Mouse (Mus musculus) mesoderm, embryonic 11.5 days (tissue): ENCODE measurements around the gene Lim2.

Experiments used
- DNase-seq: peaks from one replicate; pipeline ENCODE4 v3.0.0-alpha.2; 2012; ENCODE audit warnings: low read depth, low spot score

The Lim2 gene

GRCm38 (mm10) chr7:43443917-43444293 lies 16.4 kb downstream of the Lim2 start, which contains the start of the genes Etfb and Gm45233:
Etfb (plus strand) TSS chr7:43444083.
Gm45233 (plus strand) TSS chr7:43444128.
- DNase-seq = peak; percentile 97

GRCm38 (mm10) chr7:43447801-43448200 lies 20.3 kb downstream of the Lim2 start:
- no peak for DNase-seq

GRCm38 (mm10) chr7:43448246-43448645 lies 20.8 kb downstream of the Lim2 start:
- no peak for DNase-seq

DNA sequence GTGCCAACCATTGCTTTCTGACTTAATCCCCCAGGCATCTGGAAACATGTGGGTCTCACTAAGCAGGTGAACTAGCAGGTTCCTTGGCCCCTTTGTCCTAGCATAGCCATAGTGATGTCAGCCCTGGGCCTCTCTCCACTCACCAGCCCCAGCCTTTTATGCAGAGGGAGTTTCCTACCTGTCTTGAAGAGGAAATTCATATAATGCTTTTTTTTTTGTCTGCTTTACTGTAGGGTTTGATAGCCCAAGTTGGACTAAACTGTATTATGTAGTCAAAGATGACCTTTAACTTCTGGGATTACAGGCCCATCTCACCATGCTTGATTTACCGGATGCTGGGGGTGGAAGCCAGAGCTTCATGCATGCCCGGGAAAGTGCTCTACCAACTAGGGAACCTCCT lies 22.3 kb downstream of the Lim2 start:
- DNase-seq = no peak

GRCm38 (mm10) chr7:43451726-43452125 lies 24.3 kb downstream of the Lim2 start:
- no peak for DNase-seq

- no peak for DNase-seq
These were observed 25.1 kb downstream of the Lim2 start for GRCm38 (mm10) chr7:43452609-43453008.

- DNase-seq = no peak
These were observed 26.3 kb downstream of the Lim2 start for GRCm38 (mm10) chr7:43453599-43454355.

DNA sequence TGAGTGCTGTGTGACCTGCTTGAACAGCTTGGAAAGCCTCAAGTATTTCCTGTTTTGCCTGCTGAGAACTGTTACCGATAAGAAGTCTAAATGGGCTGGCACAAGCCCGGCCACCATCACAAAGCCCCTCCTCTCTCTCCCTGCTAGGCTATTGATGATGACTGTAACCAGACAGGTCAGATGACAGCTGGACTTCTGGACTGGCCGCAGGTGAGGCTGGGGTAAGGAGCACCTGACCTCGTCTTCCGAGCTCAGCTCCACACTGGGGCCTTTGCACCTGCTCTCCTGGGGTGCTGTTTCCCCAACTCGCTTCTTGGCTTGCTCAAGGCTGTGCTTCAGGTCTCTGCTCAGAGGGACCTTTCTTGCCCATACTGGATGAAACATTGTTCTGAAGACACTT lies 26.9 kb downstream of the Lim2 start:
- DNase-seq = no peak

DNA sequence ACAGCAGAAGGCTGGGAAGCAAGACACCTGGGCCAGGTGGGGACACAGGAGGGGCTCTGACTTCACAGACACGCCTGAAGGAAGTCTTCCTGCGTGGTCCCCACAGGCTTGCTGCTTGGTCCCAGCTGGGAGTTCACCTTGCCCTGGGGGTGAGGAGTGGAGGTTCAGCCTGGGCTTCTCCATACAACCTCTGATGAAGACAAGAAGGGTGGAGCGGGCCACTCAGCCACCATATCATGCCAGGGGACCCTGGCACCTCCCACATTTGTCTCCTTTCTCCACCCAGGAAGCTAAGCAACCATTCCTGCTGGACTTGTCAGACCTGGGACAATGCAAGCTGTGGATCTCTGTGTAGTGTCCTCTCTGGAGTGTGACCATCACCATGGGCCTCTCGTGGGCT lies 35.4 kb downstream of the Lim2 start, which contains the start of gene Vsig10l:
Vsig10l (plus strand) TSS at position 301 of the 400 bp plus-strand sequence.
- DNase-seq = no peak

DNA sequence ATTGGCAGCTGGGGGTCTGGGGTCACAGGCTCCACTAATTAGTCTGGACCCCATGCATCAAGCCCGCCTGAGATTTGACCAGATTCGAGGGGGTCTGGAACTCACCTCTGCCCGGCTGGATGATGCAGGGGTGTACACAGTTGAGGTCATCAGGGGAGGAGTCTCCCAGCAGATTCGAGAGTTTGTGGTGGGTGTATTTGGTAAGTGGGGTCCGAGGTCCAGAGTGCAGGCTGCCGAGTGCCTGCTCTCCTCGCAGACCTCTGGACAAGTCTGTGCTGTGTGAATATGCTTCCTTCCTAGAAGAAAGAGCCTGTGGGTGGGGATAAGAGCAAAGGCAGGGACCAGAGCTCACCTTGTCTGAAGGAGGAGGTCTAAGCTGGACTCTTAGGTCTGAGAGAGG lies 36.5 kb downstream of the Lim2 start:
- DNase-seq = no peak

DNA sequence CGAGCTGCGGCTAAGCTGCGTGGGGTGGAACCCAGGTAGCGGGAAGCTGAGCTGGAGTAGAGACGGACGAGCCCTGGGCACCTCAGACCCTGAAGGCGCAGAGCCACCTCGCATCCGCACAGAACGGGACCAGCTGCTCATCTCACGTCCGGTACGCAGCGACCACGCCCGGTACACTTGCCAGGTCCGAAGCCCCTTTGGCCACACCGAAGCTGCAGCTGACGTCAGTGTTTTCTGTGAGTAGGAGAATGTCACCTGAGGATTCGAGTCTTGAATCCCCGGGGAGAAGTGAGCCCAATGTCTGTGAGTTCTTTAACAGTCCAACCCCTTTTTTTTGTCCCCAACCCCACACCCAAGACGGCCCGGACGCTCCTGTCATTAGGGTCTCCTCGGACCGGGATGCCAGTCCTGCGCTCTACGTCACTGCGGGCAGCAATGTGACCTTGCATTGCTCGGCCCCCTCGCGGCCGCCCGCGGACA lies 37.4 kb downstream of the Lim2 start:
- peak; percentile 13 for DNase-seq

DNA sequence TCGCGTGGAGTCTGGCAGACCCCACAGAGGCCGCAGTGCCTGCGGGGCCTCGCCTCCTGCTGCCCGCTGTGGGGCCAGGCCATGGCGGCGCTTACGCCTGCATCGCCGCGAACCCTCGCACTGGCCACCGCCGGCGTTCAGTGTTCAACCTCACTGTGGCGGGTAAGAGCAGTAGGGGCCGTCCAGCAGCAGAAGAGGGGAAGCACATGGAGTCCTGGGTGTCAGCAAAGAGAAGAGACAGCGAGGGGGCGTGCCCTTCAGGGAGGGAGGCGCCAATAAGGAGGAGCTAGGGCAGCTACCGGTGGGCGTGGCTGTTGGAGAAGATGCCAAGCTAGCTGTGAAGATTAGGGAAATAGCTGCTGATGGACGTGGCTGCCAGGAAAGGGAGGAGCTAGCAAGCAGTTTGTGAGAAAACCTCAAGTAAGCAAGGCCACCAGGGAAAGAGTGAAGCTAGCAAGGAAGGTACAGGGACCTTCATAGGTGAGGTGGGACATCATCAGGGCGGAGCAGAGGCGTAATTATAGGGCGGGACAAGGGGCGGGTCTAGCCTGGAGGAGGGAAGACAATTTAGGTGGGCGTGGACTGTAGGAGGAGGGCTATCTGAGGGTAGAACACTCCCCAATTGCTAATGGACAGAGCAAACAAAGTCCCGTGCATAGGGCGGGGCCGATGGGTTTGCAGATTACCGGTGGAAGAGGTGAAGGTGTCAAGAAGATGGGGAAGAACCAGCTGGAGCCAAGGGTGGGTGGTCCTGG lies 38.1 kb downstream of the Lim2 start:
- peak; percentile 84 for DNase-seq

DNA sequence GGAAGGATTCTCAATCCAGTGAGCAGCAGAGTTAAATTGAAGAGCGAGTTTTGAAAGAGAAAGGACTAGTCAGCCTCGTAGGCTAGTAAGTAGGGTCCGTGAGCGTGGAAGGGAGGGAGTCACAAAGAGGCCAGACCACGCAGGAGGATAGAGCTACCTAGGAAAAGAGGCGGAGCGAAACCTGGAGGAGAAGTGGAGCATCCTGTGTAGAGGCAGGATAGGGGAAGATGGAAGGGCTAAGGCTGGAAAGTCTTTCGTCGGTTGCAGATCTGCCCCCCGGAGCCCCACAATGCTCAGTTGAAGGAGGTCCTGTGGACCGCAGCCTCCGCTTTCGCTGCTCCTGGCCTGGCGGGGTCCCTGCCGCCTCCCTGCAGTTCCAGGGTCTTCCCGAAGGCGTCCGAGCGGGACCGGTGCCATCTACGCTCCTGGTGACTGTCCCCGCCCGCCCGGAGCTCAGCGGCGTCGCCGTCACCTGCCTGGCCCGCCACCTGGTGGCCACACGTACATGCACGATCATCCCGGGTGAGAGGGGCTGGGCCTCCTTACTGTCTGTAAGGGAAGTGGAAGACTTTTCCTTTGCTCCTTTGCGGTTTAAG lies 38.7 kb downstream of the Lim2 start:
- DNase-seq = peak; percentile 83

DNA sequence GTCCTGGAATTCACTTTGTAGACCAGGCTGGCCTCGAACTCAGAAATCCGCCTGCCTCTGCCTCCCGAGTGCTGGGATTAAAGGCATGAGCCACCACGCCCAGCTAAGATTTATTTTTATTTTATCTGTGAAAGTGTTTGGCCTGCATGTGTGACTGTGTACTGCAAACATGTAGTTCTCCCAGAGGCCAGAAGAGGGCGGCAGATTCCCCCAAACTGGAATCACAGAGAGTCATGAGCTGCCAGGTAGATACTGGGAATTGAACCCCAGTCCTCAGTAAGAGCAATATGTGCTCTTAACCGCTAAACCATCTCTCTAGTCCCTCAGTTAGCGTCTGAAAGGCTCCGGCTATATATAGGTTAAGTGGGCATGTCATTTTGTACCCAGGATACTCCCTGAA lies 42.9 kb downstream of the Lim2 start:
- peak; percentile 55 for DNase-seq

GRCm38 (mm10) chr7:43475706-43476105 lies 48.2 kb downstream of the Lim2 start:
- DNase-seq = no peak

DNA sequence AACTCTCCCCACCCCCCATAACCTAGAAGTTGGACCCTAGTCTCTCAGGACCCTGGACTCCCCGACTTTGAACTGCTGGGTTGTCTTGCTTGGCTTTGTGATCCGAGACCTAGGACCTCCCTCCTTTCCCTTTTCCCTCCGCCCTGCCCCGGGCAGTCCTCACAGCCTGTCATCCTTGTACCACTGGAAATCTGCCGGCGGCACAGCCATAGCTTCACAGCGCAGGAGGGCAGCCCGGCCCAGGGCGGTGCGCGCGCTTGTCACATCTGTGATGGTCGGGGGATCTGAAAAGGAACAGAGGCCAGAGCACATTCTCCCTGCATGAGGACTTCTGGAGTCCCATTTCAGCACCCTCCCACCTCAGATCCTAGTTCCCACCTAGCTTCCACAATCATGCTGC lies 48.9 kb downstream of the Lim2 start:
- DNase-seq = peak; percentile 19

DNA sequence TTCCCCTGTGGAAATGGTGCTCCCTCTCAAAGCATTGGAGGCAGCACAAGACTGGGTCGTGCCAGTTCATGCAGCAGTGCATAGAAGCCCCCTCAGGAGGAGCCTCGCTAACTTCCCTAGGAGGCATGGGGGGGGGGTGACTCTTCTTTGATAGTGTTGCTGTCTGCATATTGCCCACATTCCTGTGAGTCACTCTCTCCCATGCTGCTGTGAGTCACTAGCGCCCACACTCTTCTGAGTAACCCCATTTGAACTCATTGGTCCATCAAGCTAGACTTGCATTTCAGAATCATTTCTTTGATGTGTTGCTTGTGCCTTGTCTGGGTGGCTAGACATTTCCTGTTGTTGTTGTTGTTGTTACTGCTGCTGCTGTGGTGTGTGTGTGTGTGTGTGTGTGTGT lies 53.7 kb downstream of the Lim2 start:
- no peak for DNase-seq

DNA sequence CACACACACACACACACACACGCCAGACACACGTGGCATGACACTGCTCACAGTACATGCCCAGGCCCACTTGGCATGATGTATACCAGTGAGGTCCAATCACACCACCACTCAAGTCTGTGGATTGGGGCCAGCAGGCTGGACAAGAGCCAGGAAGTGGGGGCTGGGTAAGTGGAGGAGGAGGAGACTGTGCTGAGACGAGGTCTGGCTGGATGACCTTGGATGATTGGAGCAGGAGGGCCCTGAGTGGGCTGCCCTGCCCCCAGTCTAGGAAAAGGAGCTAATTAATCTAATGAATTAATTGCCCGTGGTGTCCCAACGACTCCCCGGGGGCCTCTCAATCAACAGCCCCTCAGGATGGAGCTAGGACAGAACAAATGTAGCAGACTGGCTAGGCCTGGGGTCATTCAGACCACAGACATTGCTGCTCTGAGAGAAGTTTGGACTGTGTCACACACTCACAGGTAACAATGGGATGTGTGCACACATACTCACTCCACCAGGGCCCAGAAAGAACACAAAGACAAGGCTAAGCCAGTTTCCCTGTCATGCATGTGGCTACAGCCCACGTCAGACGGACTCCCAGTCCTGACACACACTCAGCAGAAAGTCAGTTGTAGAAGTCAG lies 54.7 kb downstream of the Lim2 start:
- DNase-seq = peak; percentile 34

GRCm38 (mm10) chr7:43483236-43483635 lies 55.8 kb downstream of the Lim2 start:
- DNase-seq = no peak
